Mouse (Mus musculus) C2C12 (cell line): ENCODE data around the gene Gm27027.

ENCODE experiments used
- CTCF ChIP-seq: IDR thresholded peaks from one replicate; pipeline ENCODE4 v1.5.1; 2011; ENCODE audit not compliant: control insufficient read depth, insufficient read depth, insufficient read length
- MAX ChIP-seq: IDR thresholded peaks from one replicate; pipeline ENCODE4 v1.6.1; 2011; ENCODE audit warnings: mild to moderate bottlenecking, control low read depth
- MYOD1 ChIP-seq: IDR thresholded peaks from one replicate; pipeline ENCODE4 v1.6.1; 2011; ENCODE audit warnings: low read depth; ENCODE audit not compliant: control insufficient read depth, insufficient read length
- MYOG ChIP-seq: IDR thresholded peaks from one replicate; pipeline ENCODE4 v1.6.1; 2011; ENCODE audit not compliant: control insufficient read depth, insufficient read length; ENCODE audit errors: extremely low read depth
- USF1 ChIP-seq: IDR thresholded peaks from one replicate; pipeline ENCODE4 v1.6.1; 2011; ENCODE audit warnings: low read depth, mild to moderate bottlenecking, control low read depth, moderate library complexity

- TF ChIP-seq CTCF (no peak), MYOG (no peak), MYOD1 (no peak), MAX (no peak), USF1 (no peak)
These were observed 20.4 kb downstream of the Gm27027 start for GRCm38 (mm10) chr2:93975526-93976435.
